Mouse (Mus musculus) myocyte (in vitro differentiated cells): ENCODE results near the gene Rhpn2. TPM values are rescaled to one million over a fixed set of nuclear protein-coding genes. Genes with fewer than 3 reads are reported as not detected.

ENCODE experiments used
- H3K27me3 ChIP-seq: one replicate; pipeline ENCODE4 v1.6.1; 2011; ENCODE audit not compliant: control insufficient read depth, insufficient read depth, insufficient read length
- H3K36me3 ChIP-seq: one replicate; pipeline ENCODE4 v1.6.1; 2011; ENCODE audit not compliant: control insufficient read depth, insufficient read depth
- H3K4me2 ChIP-seq: one replicate; pipeline ENCODE4 v1.6.1; 2011; ENCODE audit warnings: low read depth, control low read depth
- H3K4me3 ChIP-seq: one replicate; pipeline ENCODE4 v1.5.1; 2011; ENCODE audit warnings: mild to moderate bottlenecking, control low read depth, moderate library complexity
- H3K79me2 ChIP-seq: one replicate; pipeline ENCODE4 v1.6.1; 2011; ENCODE audit not compliant: control insufficient read depth, insufficient read depth
- H3ac ChIP-seq: one replicate; pipeline ENCODE4 v1.6.1; 2011; ENCODE audit not compliant: control insufficient read depth, insufficient read length
- CEBPB ChIP-seq: IDR thresholded peaks from 2 replicates; pipeline ENCODE4 v1.6.1; 2011; ENCODE audit warnings: mild to moderate bottlenecking, moderate library complexity; ENCODE audit not compliant: poor library complexity, insufficient read depth, severe bottlenecking
- E2F4 ChIP-seq: IDR thresholded peaks from one replicate; pipeline ENCODE4 v1.6.1; 2011; ENCODE audit warnings: mild to moderate bottlenecking, control low read depth, moderate library complexity; ENCODE audit not compliant: insufficient read depth
- MAX ChIP-seq: IDR thresholded peaks from one replicate; pipeline ENCODE4 v1.6.1; 2011; ENCODE audit warnings: low read depth, mild to moderate bottlenecking, control low read depth
- MYOD1 ChIP-seq, 3 experiments: IDR thresholded peaks; one replicate each; pipeline ENCODE4 v1.6.1; 2011; ENCODE audit warnings: control low read depth in 2 of 3, low read depth in 2 of 3, mild to moderate bottlenecking in 2 of 3, moderate library complexity in 1 of 3; ENCODE audit not compliant: insufficient read length in 2 of 3, control insufficient read depth in 1 of 3
- MYOG ChIP-seq, 3 experiments: IDR thresholded peaks; one replicate each; pipeline ENCODE4 v1.6.1; 2011; ENCODE audit warnings: control low read depth in 2 of 3, low read depth in 2 of 3, mild to moderate bottlenecking in 2 of 3; ENCODE audit not compliant: insufficient read length in 2 of 3, control insufficient read depth in 1 of 3, insufficient read depth in 1 of 3
- POLR2A ChIP-seq: IDR thresholded peaks from one replicate; pipeline ENCODE4 v1.6.1; 2011; ENCODE audit warnings: low read depth, mild to moderate bottlenecking, control low read depth, moderate library complexity; ENCODE audit not compliant: insufficient read length
- POLR2AphosphoS2 ChIP-seq: IDR thresholded peaks from one replicate; pipeline ENCODE4 v1.6.1; 2011; ENCODE audit warnings: low read depth, control low read depth; ENCODE audit not compliant: insufficient read length
- REST ChIP-seq: IDR thresholded peaks from one replicate; pipeline ENCODE4 v1.6.1; 2011; ENCODE audit warnings: mild to moderate bottlenecking, control low read depth, moderate library complexity; ENCODE audit not compliant: insufficient read depth, insufficient read length
- SRF ChIP-seq: IDR thresholded peaks from one replicate; pipeline ENCODE4 v1.6.1; 2011; ENCODE audit warnings: low read depth; ENCODE audit not compliant: control insufficient read depth, insufficient read length
- TCF12 ChIP-seq: IDR thresholded peaks from one replicate; pipeline ENCODE4 v1.6.1; 2011; ENCODE audit warnings: mild to moderate bottlenecking, control low read depth; ENCODE audit not compliant: poor library complexity, insufficient read depth, severe bottlenecking
- TCF3 ChIP-seq: IDR thresholded peaks from one replicate; pipeline ENCODE4 v1.6.1; 2011; ENCODE audit warnings: low read depth, control low read depth; ENCODE audit not compliant: insufficient read length
- USF1 ChIP-seq: IDR thresholded peaks from one replicate; pipeline ENCODE4 v1.6.1; 2011; ENCODE audit warnings: low read depth, mild to moderate bottlenecking, control low read depth, moderate library complexity
- polyA plus RNA-seq: library from polyadenylated mRNA; unstranded; fragments of >200 nt; fragmentation: generic; extraction: Trizol; gene quantifications from one replicate; pipeline ENCODE4 v1.2.1, GENCODE M21; 2012; ENCODE audit warnings: missing spikeins

Rhpn2 gene
- polyA plus RNA-seq, 1 experiment: 0.66 TPM

- H3K4me3 ChIP-seq: peak overlapping the region; percentile 29
- H3ac ChIP-seq: no peak overlapping the region
- H3K4me2 ChIP-seq: peak overlapping the region; percentile 92
- TF ChIP-seq MYOG (IDR thresholded peaks at IDR 0.05; ENCODE audit: control insufficient read depth in 1 of 3, insufficient read depth in 1 of 3, insufficient read length in 2 of 3, low read depth in 2 of 3): no peak
- TF ChIP-seq TCF3: no peak
- TF ChIP-seq E2F4: no peak
- no peak for TF ChIP-seq SRF
- TF ChIP-seq POLR2AphosphoS2: no peak
- TF ChIP-seq USF1: no peak
- TF ChIP-seq MYOD1 (IDR thresholded peaks at IDR 0.05; ENCODE audit: control insufficient read depth in 1 of 3, insufficient read length in 2 of 3, low read depth in 2 of 3): no peak
- H3K79me2 ChIP-seq: no peaks in the 10 kb centered on the region
- H3K36me3 ChIP-seq: no peaks in the 10 kb centered on the region
- no peaks in the 10 kb centered on the region for H3K27me3 ChIP-seq
Measured at GRCm38 (mm10) chr7:35334527-35335452, 820 bp downstream of the Rhpn2 start.

GRCm38 (mm10) chr7:35340196-35340595, 6.2 kb downstream of the Rhpn2 start:
- Histone ChIP-seq H3K4me3 (no peak overlapping the region), H3K79me2 (no peaks in the 10 kb centered on the region), H3K36me3 (no peaks in the 10 kb centered on the region), H3K4me2 (no peak overlapping the region), H3K27me3 (no peaks in the 10 kb centered on the region), H3ac (no peak overlapping the region)
- TF ChIP-seq POLR2AphosphoS2 (no peak), MYOG (IDR thresholded peaks at IDR 0.05; ENCODE audit: control insufficient read depth in 1 of 3, insufficient read depth in 1 of 3, insufficient read length in 2 of 3, low read depth in 2 of 3) (no peak), USF1 (no peak), TCF12 (no peak), SRF (no peak), MAX (no peak), CEBPB (no peak), POLR2A (no peak), MYOD1 (IDR thresholded peaks at IDR 0.05; ENCODE audit: control insufficient read depth in 1 of 3, insufficient read length in 2 of 3, low read depth in 2 of 3) (no peak), REST (no peak), TCF3 (no peak), E2F4 (no peak)

- Histone ChIP-seq H3K36me3 (no peaks in the 10 kb centered on the region), H3K27me3 (no peaks in the 10 kb centered on the region), H3K4me2 (no peak overlapping the region), H3ac (no peak overlapping the region), H3K79me2 (no peaks in the 10 kb centered on the region), H3K4me3 (no peak overlapping the region)
- no peak for TF ChIP-seq TCF3
- TF ChIP-seq USF1: no peak
- TF ChIP-seq TCF12: no peak
- TF ChIP-seq MYOG (IDR thresholded peaks at IDR 0.05; ENCODE audit: control insufficient read depth in 1 of 3, insufficient read depth in 1 of 3, insufficient read length in 2 of 3, low read depth in 2 of 3): no peak
- no peak for TF ChIP-seq REST
- TF ChIP-seq MYOD1 (IDR thresholded peaks at IDR 0.05; ENCODE audit: control insufficient read depth in 1 of 3, insufficient read length in 2 of 3, low read depth in 2 of 3): no peak
- no peak for TF ChIP-seq E2F4
- TF ChIP-seq SRF: no peak
- TF ChIP-seq POLR2AphosphoS2: no peak
- no peak for TF ChIP-seq CEBPB
- no peak for TF ChIP-seq POLR2A
- no peak for TF ChIP-seq MAX
Measured at GRCm38 (mm10) chr7:35341282-35341681, 7.3 kb downstream of the Rhpn2 start.

GRCm38 (mm10) chr7:35342498-35342897, 8.5 kb downstream of the Rhpn2 start:
- TF ChIP-seq SRF (no peak), MYOG (IDR thresholded peaks at IDR 0.05; ENCODE audit: control insufficient read depth in 1 of 3, insufficient read depth in 1 of 3, insufficient read length in 2 of 3, low read depth in 2 of 3) (no peak), CEBPB (no peak), E2F4 (no peak), TCF12 (no peak)
- Histone ChIP-seq H3K4me2 (no peak overlapping the region), H3ac (no peak overlapping the region), H3K79me2 (no peaks in the 10 kb centered on the region), H3K27me3 (no peaks in the 10 kb centered on the region), H3K4me3 (no peak overlapping the region), H3K36me3 (no peaks in the 10 kb centered on the region)

- no peaks in the 10 kb centered on the region for H3K79me2 ChIP-seq
- H3K36me3 ChIP-seq: no peaks in the 10 kb centered on the region
- no peak overlapping the region for H3K4me3 ChIP-seq
- no peak for TF ChIP-seq TCF12
- TF ChIP-seq MYOG (IDR thresholded peaks at IDR 0.05; ENCODE audit: control insufficient read depth in 1 of 3, insufficient read depth in 1 of 3, insufficient read length in 2 of 3, low read depth in 2 of 3): no peak
- TF ChIP-seq E2F4: no peak
- no peak for TF ChIP-seq REST
- TF ChIP-seq USF1: no peak
- TF ChIP-seq CEBPB: no peak
- TF ChIP-seq TCF3: no peak
- H3K27me3 ChIP-seq: no peaks in the 10 kb centered on the region
- H3ac ChIP-seq: no peak overlapping the region
- H3K4me2 ChIP-seq: no peak overlapping the region
Measured at GRCm38 (mm10) chr7:35344785-35345330, 10.9 kb downstream of the Rhpn2 start.
